Mouse (Mus musculus) activated CD4-positive, CD25-positive, alpha-beta regulatory T cell, adult 4 months (primary cell): ENCODE results near the gene Epha2. TPM values are rescaled to one million over a fixed set of nuclear protein-coding genes. Genes with fewer than 3 reads are reported as not detected.

ENCODE experiments used
- ATAC-seq: one replicate; pipeline ENCODE4 v1.8.0; 2017
- polyA plus RNA-seq, 2 experiments: library from polyadenylated mRNA; unstranded; fragments of 100-300 nt; shearing (Covaris generic); gene quantifications; one replicate each; pipeline ENCODE4 v1.2.1; 2017

Gene Epha2
- polyA plus RNA-seq, 2 experiments from 2014 or later = not detected

- no peak for ATAC-seq
Observed at GRCm38 (mm10) chr4:141280471-141280870, 20.6 kb upstream of the Epha2 start.

- ATAC-seq = no peak
Observed at GRCm38 (mm10) chr4:141281153-141281552, 19.9 kb upstream of the Epha2 start.

- no peak for ATAC-seq
Observed at GRCm38 (mm10) chr4:141281578-141281977, 19.5 kb upstream of the Epha2 start.

GRCm38 (mm10) chr4:141282087-141282486, 19.0 kb upstream of the Epha2 start:
- no peak for ATAC-seq

GRCm38 (mm10) chr4:141282623-141283022, 18.4 kb upstream of the Epha2 start:
- ATAC-seq = no peak

GRCm38 (mm10) chr4:141283176-141283878, 17.7 kb upstream of the Epha2 start:
- ATAC-seq = no peak

- no peak for ATAC-seq
Observed at GRCm38 (mm10) chr4:141283879-141284411, 17.1 kb upstream of the Epha2 start.

- no peak for ATAC-seq
Observed at GRCm38 (mm10) chr4:141284486-141284885, 16.6 kb upstream of the Epha2 start.

GRCm38 (mm10) chr4:141285128-141285527, 15.9 kb upstream of the Epha2 start:
- no peak for ATAC-seq

GRCm38 (mm10) chr4:141286860-141287517, 14.1 kb upstream of the Epha2 start:
- no peak for ATAC-seq

- ATAC-seq = no peak
Observed at GRCm38 (mm10) chr4:141287518-141288004, 13.5 kb upstream of the Epha2 start.

GRCm38 (mm10) chr4:141288152-141288551, 12.9 kb upstream of the Epha2 start:
- ATAC-seq = no peak

- no peak for ATAC-seq
Observed at GRCm38 (mm10) chr4:141291571-141292375, 9.3 kb upstream of the Epha2 start.

GRCm38 (mm10) chr4:141295774-141296186, 5.3 kb upstream of the Epha2 start:
- ATAC-seq = no peak

GRCm38 (mm10) chr4:141297934-141298333, 3.1 kb upstream of the Epha2 start:
- ATAC-seq = no peak

- ATAC-seq = no peak
Observed at GRCm38 (mm10) chr4:141299356-141299755, 1.7 kb upstream of the Epha2 start.

GRCm38 (mm10) chr4:141300196-141300595, 844 bp upstream of the Epha2 start:
- ATAC-seq = no peak

GRCm38 (mm10) chr4:141301591-141302427, 769 bp downstream of the Epha2 start:
- ATAC-seq = no peak

- ATAC-seq = no peak
Observed at GRCm38 (mm10) chr4:141302428-141303401, 1.7 kb downstream of the Epha2 start.

GRCm38 (mm10) chr4:141303402-141304222, 2.6 kb downstream of the Epha2 start:
- no peak for ATAC-seq
